Mouse (Mus musculus) forebrain, embryonic 14.5 days (tissue): Measurements from ENCODE around the gene Pcdh9. TPM values are rescaled to one million over a fixed set of nuclear protein-coding genes. Genes with fewer than 3 reads are reported as not detected.

ENCODE experiments used
- ATAC-seq: fragments of 200-750 bp; cut with Nextera tagmentation; 2 replicates; pipeline ENCODE4 v1.8.0; 2017; ENCODE audit warnings: mild to moderate bottlenecking, moderate library complexity
- DNase-seq: peaks from one replicate; pipeline ENCODE4 v3.0.0-alpha.2; 2015; ENCODE audit warnings: low spot score
- H3K27ac ChIP-seq: fragments of 300-500 bp; sonication (generic); 2 replicates; pipeline ENCODE4 v1.5.1; 2014; ENCODE audit warnings: low read depth, mild to moderate bottlenecking, control low read depth, low read length, moderate library complexity
- H3K27me3 ChIP-seq: fragments of 300-500 bp; sonication (generic); replicated peaks from 2 replicates; pipeline ENCODE4 v1.6.1; 2014; ENCODE audit warnings: low read length, control low read depth, mixed read lengths; ENCODE audit not compliant: control insufficient read depth, insufficient read depth
- H3K36me3 ChIP-seq: fragments of 300-500 bp; sonication (generic); 2 replicates; pipeline ENCODE4 v1.6.1; 2014; ENCODE audit warnings: low read length, control low read depth; ENCODE audit not compliant: control insufficient read depth, insufficient read depth
- H3K4me1 ChIP-seq: fragments of 300-500 bp; sonication (generic); 2 replicates; pipeline ENCODE4 v1.6.1; 2014; ENCODE audit warnings: antibody characterized with exemption, low read length, control low read depth; ENCODE audit not compliant: control insufficient read depth, insufficient read depth
- H3K4me2 ChIP-seq: fragments of 300-500 bp; sonication (generic); 2 replicates; pipeline ENCODE4 v1.6.1; 2014; ENCODE audit warnings: mild to moderate bottlenecking, control low read depth, low read length
- H3K4me3 ChIP-seq: fragments of 300-500 bp; sonication (generic); 2 replicates; pipeline ENCODE4 v1.5.1; 2014; ENCODE audit warnings: low read depth, low read length, control low read depth
- H3K9ac ChIP-seq: fragments of 300-500 bp; sonication (generic); 2 replicates; pipeline ENCODE4 v1.6.1; 2014; ENCODE audit warnings: mild to moderate bottlenecking, low read length, control low read depth, moderate library complexity
- H3K9me3 ChIP-seq: fragments of 300-500 bp; sonication (generic); replicated peaks from 2 replicates; pipeline ENCODE4 v1.6.1; 2016; ENCODE audit warnings: low read length, control low read depth, mixed read lengths; ENCODE audit not compliant: control insufficient read depth
- WGBS: fragments of 180-500 bp; shearing (Covaris S2); extraction: QIAGEN DNeasy Blood & Tissue Kit; methylation state at CpG from one replicate; pipeline ENCODE4 v1.1.7; 2014; 5-methylcytosine and 5-hydroxymethylcytosine counted together
- polyA plus RNA-seq: library from polyadenylated mRNA; unstranded; fragments of >200 nt; fragmentation: Nextera tagmentation; extraction: Ambion mirVana; gene quantifications from 2 replicates; pipeline ENCODE4 v1.2.1, GENCODE M21; 2014

Gene Pcdh9
- polyA plus RNA-seq, 1 experiment from 2014 or later = 52.3 TPM

DNA sequence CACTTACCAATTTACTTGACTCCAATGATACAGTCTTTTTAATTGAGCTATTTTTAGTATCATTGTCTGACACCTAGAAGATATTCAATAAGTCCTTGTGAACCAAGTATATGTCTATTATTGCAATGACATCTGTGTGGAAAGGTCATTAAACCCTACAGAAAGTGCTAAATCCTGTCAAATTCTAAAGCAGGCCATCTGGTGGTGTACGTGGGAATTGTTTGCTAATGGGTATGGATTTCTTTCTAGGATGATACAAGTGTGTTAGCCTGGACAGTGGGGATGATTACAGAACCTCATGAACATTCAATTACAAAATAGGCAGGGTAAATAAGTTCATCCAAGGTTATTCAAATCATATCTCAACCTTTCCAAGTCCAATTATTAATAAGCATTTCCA is 602.8 kb downstream of the Pcdh9 start:
- H3K36me3 ChIP-seq = no peaks in the 10 kb centered on the region

DNA sequence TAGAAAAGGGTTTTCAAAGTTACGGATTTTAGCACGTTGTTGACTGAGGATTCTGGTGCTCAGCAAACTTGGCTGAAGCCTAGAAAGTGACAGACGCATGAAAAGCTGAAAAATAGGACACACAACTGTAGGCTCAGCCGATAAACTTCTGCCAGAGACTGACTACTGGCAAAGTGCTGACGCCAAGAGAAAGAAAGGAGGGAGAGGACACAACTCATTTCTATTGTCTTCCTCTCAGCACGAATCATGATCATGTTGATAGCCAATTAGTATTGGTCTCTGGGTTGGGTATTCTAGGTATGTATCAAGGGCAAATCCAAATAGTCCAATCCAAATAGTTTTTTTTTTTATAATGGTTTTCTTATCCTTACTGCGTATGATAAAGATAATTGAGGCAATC is 605.3 kb downstream of the Pcdh9 start:
- Histone ChIP-seq H3K4me2 (no peak overlapping the region), H3K4me1 (no peaks in the 10 kb centered on the region), H3K36me3 (no peaks in the 10 kb centered on the region), H3K4me3 (no peak overlapping the region), H3K27me3 (no peaks in the 10 kb centered on the region), H3K27ac (no peak overlapping the region), H3K9me3 (no peaks in the 10 kb centered on the region), H3K9ac (no peak overlapping the region)
- DNase-seq (no peak), ATAC-seq (no peak)
- WGBS = 76% methylated on average over 7 of the region's 7 CpGs

More for the DNA sequence above, 602.8 kb downstream of the Pcdh9 start:
- DNase-seq (peak; percentile 37), ATAC-seq (no peak)
- H3K4me2 ChIP-seq = no peak overlapping the region
- H3K9me3 ChIP-seq = no peaks in the 10 kb centered on the region
- H3K27me3 ChIP-seq = no peaks in the 10 kb centered on the region
- H3K9ac ChIP-seq = no peak overlapping the region
- H3K4me1 ChIP-seq = no peaks in the 10 kb centered on the region
- 21% methylated on average over 1 of the region's 1 CpGs for WGBS
- H3K4me3 ChIP-seq = no peak overlapping the region
- H3K27ac ChIP-seq = no peak overlapping the region

GRCm38 (mm10) chr14:93284009-93284408 is 606.5 kb downstream of the Pcdh9 start:
- Histone ChIP-seq H3K4me1 (no peaks in the 10 kb centered on the region), H3K4me2 (no peak overlapping the region), H3K4me3 (no peak overlapping the region), H3K9me3 (no peaks in the 10 kb centered on the region), H3K27ac (no peak overlapping the region), H3K36me3 (no peaks in the 10 kb centered on the region), H3K27me3 (no peaks in the 10 kb centered on the region), H3K9ac (no peak overlapping the region)
- no peak for DNase-seq
- no peak for ATAC-seq
- 92% methylated on average over 3 of the region's 3 CpGs for WGBS

DNA sequence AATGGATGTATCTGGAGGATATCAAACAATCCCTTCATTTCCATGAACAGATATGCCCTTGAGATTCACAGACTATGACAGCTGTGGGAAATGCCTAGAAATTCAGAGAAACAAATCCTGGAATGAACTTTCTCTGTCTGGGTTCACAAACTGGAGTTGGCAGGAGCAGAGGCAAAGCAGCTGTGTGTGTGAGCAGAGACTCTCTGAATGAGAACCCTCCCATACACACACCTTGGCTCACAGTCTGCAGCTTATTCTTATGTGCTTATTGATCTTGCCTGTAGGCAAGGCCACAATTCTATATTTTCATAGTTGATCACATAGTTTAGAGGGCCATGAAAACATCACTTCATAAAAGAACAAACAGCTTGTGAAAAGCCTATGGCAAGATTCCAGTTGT is 614.8 kb downstream of the Pcdh9 start:
- H3K4me2 ChIP-seq = no peak overlapping the region
- no peaks in the 10 kb centered on the region for H3K27me3 ChIP-seq
- H3K4me3 ChIP-seq = no peak overlapping the region
- ATAC-seq (no peak), DNase-seq (no peak)
- no peaks in the 10 kb centered on the region for H3K9me3 ChIP-seq
- no peak overlapping the region for H3K27ac ChIP-seq
- H3K4me1 ChIP-seq = no peaks in the 10 kb centered on the region
- no peak overlapping the region for H3K9ac ChIP-seq
- H3K36me3 ChIP-seq = no peaks in the 10 kb centered on the region

DNA sequence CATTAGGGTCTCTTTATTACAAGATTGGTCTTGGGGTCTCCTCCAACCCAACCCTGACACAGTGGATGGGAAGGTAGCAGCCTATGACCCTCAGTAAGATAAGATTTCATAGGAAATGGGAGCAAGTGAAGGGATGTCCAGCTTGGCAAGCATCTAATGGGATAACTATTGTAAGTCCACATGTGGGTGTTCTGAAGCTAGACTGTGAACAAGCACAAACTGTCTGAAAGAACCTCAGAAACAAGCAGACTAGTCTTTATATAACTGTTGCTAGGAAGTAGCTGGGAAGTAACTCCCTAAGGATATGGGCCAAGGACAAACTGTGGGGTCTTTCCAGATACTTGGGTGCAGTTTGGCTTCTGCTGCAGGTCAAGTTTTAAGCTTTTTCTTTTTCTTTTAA is 615.7 kb downstream of the Pcdh9 start:
- ATAC-seq = no peak
- DNase-seq = no peak
- H3K4me3 ChIP-seq = no peak overlapping the region
- H3K4me1 ChIP-seq = no peaks in the 10 kb centered on the region
- H3K36me3 ChIP-seq = no peaks in the 10 kb centered on the region
- no peak overlapping the region for H3K27ac ChIP-seq
- H3K9ac ChIP-seq = no peak overlapping the region
- no peaks in the 10 kb centered on the region for H3K9me3 ChIP-seq
- H3K27me3 ChIP-seq = no peaks in the 10 kb centered on the region
- no peak overlapping the region for H3K4me2 ChIP-seq

- 71% methylated on average over 1 of the region's 1 CpGs for WGBS
- no peaks in the 10 kb centered on the region for H3K4me1 ChIP-seq
- H3K9ac ChIP-seq = no peak overlapping the region
- no peak for DNase-seq
- H3K9me3 ChIP-seq = no peaks in the 10 kb centered on the region
- no peak overlapping the region for H3K4me3 ChIP-seq
- H3K4me2 ChIP-seq = no peak overlapping the region
- no peak for ATAC-seq
- H3K27me3 ChIP-seq = no peaks in the 10 kb centered on the region
- H3K36me3 ChIP-seq = no peaks in the 10 kb centered on the region
- no peak overlapping the region for H3K27ac ChIP-seq
Measured at GRCm38 (mm10) chr14:93253411-93253810, 637.1 kb downstream of the Pcdh9 start.

GRCm38 (mm10) chr14:93240263-93240662 is 650.2 kb downstream of the Pcdh9 start:
- H3K27ac ChIP-seq = no peak overlapping the region
- no peak overlapping the region for H3K4me2 ChIP-seq
- DNase-seq = no peak
- no peak overlapping the region for H3K9ac ChIP-seq
- WGBS = 74% methylated on average over 3 of the region's 3 CpGs
- H3K4me1 ChIP-seq = no peaks in the 10 kb centered on the region
- H3K27me3 ChIP-seq = no peaks in the 10 kb centered on the region
- ATAC-seq = no peak
- H3K9me3 ChIP-seq = no peaks in the 10 kb centered on the region
- no peak overlapping the region for H3K4me3 ChIP-seq
- no peaks in the 10 kb centered on the region for H3K36me3 ChIP-seq

DNA sequence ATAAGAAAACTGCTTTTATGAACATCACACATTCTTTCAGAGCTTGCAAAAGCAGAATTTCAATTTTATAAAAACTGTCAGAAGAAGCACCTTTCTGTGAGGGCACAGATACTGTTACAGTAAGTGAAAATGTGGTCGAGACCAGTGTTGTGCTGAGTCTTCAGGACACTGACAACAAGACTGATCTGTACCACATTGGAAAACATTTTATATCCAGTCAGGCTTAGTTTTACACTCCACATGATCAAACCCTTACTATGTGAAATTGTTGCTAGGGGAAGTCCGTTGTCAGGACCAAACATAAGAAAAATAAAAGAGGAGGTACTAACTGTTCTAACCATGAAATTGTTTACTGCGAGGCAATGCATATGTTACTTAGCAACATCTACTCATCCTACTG is 656.1 kb downstream of the Pcdh9 start:
- Histone ChIP-seq H3K9me3 (no peaks in the 10 kb centered on the region), H3K4me2 (no peak overlapping the region), H3K36me3 (no peaks in the 10 kb centered on the region), H3K4me1 (0 out of 2 replicates have a peak, but pooled peaks cover 6% of the 10 kb centered on the region), H3K27me3 (no peaks in the 10 kb centered on the region), H3K4me3 (no peak overlapping the region), H3K9ac (no peak overlapping the region), H3K27ac (no peak overlapping the region)
- ATAC-seq = no peak
- DNase-seq = peak; percentile 11
- WGBS = 75% methylated on average over 3 of the region's 3 CpGs

- Histone ChIP-seq H3K27ac (no peak overlapping the region), H3K4me1 (0 out of 2 replicates have a peak, but pooled peaks cover 6% of the 10 kb centered on the region), H3K4me3 (no peak overlapping the region), H3K9ac (no peak overlapping the region), H3K9me3 (no peaks in the 10 kb centered on the region), H3K4me2 (no peak overlapping the region), H3K36me3 (no peaks in the 10 kb centered on the region), H3K27me3 (no peaks in the 10 kb centered on the region)
- peak; percentile 49 for DNase-seq
- ATAC-seq = peak; percentile 57; the same call in 1 of the 2 replicates
- whole genome bisulfite sequencing = 44% methylated on average over 6 of the region's 6 CpGs
Measured at GRCm38 (mm10) chr14:93233599-93233998, 656.9 kb downstream of the Pcdh9 start.
